Mouse (Mus musculus) adrenal gland, adult 8-10 months (tissue): ENCODE measurements around the gene Mecom. TPM values are rescaled to one million over a fixed set of nuclear protein-coding genes. Genes with fewer than 3 reads are reported as not detected.
"Not testable (repeated sequence)": the region's sequence is repeated elsewhere in the genome, so short reads cannot be mapped to it uniquely, and the experiment has no call there.

Experiments
- DNase-seq: peaks from one replicate; pipeline ENCODE4 v3.0.0; 2022
- total RNA-seq, 4 experiments: library from RNA; stranded (reverse); gene quantifications; 2 replicates each; pipeline ENCODE4 v1.2.4; 2022

The Mecom gene
- total RNA-seq, 4 experiments from 2014 or later = 5.9 to 8.9 (median 6.3) TPM

DNA sequence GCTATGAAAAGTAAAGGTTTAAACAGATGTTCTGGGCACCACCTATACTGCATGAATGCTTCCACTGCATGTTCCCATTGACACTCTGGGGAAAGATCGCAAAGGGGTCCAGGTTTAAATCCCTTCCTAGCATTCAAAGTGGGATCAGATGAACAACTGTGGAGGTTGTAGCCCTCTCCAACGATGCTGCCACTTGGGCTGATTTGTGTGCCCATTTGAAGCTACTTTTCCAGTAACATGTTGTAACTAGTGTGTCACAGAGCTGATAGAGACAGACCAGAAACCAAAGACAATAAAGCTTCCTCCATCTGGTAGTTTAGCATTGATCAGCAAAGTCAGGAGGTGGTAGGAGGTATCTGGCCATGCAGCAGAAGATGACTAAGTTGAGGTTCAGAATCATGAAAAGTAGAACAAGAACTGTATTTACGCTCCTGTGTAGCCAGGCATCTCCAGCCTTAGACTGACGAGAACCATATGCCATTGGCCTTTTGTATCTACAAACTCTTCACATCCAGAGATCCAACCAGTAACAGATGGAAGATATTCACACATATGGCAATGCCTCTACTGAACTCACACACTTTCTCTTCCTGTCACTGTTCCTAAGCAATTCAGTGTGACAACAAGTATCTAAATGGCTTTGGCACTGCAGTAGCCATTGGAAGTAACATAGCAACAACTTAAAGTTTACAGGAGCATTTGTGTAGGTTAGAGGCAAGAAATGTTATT lies 299.0 kb downstream of the Mecom start:
- no peak for DNase-seq

DNA sequence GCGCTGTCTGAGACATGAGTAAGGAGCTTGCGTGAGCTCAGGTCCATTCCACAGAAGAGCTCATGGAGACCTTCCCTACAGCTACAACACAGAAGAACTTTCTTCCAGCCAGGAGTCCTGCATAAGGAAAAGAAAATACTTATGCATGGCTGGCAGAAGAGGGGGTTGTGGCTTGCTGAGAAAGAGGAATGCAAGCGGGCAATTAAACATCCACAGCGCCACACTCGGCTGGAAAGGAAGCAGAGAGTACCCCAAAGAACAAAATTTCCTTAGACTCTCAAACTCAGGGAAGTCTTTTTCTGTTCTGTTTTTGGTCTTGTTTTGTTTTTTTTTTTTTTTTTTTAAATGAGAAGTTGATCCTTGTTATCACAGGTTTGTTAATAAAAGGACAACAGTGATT lies 300.6 kb downstream of the Mecom start:
- DNase-seq = no peak

DNA sequence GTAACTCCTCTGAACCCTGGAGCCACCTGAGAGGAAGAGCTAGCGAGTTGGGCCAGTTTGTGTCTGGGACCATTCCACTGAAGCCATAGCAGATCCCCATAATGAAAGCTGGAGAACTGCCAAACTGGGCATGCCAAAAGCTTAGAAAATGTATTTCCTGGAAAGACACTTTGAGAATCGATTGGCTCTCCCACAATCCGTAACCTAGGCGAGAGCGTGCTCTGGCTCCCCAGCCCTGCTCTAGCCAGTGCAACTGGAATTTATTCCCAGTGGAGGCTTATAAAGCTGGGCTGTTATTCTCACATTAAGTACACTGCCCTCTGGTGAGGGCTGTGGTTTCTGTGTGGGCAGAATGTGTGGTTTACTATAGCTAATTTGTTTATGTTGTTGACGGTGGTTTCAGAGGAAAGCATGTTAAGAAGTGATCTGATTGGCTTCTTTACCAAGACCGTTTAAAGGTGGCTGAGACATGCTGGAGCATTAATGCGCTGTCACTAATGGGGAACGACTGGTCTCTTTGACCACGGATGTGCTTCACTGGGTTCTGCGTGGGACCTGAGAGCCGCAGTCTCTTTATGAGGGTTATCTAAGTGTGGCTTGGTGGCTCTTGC lies 301.3 kb downstream of the Mecom start:
- DNase-seq = no peak

DNA sequence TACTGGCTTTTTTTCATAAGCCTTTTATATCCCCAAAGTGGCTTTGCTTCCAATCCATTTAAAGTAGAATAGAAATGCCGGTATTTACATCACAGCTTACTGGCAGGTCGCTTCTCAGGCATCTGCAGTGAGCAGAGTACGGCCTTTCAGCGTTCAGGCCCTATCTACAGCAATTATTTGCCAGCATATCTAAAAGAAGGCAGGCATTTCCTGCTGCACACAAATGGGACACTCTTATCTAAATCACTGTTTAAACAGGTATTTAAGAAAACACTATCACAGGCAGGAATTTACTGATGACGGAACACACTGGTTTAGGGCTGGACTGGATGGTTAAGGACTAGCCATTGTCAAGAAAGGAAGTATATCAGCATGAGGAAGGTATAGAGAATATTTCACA lies 301.9 kb downstream of the Mecom start:
- no peak for DNase-seq

DNA sequence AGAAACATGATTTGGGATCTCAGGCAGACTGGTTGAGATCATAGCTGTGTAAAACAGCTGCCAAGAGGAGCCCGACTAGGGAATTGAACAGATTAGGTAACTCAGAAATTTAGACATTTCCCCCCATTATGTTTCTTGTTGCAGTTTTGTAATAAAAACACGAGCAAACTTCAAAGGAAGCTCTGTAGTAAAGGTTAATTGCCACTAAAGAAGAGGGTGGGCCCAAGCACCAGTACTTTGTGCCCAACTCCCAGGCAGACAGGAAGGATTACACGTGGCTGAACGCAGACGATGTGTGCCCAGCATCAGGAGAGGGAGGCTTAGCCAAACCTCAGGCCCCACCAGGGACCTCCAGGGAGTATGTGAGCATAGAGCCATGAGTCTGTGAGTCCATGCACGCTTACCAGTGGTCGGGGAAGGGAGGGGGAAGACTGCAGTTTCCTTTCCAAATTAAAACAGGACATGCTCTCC lies 303.4 kb downstream of the Mecom start:
- DNase-seq = peak; percentile 18

DNA sequence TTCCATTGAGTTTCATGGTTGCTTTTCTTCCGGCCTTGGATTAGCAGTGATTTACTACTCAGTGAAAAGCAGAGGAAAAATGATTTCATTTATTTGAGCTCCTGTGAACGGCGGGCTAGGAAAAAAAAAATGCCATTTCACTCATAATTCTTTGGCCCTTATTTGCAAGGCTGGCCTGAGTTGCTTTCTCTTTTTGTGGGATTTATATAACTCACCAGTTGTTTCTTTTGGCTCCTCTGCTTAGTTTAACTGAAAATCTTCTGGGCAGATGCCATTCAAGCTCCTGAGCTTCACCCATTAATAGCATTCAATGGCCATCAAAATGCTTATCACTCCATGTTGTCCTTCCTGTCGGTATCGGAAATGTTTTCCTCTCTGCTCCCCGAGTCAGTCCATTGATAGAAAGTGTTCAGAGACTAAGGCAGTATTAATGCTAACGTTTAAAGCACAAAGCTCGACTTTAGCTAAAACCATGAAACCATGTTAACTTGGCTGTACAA lies 304.0 kb downstream of the Mecom start:
- DNase-seq = peak; percentile 10

DNA sequence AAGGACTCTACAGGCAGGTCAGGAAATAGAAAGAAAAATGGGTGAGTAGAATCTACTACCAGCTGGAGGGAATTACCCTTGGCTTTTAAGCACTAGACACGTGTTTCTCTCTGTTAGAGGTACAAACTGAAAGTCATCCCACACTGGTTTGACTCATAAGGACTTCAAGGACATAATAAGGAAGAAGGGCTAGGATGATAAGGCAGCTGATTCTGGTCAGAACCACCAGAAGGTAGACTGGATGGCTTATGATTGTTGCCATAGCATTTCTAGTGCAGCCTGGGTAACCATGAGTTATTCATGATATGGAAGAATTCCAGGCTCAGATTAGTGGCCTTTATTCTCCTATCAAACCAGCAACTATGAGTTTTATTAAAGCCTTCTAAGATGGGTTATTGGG lies 308.4 kb downstream of the Mecom start:
- no peak for DNase-seq

DNA sequence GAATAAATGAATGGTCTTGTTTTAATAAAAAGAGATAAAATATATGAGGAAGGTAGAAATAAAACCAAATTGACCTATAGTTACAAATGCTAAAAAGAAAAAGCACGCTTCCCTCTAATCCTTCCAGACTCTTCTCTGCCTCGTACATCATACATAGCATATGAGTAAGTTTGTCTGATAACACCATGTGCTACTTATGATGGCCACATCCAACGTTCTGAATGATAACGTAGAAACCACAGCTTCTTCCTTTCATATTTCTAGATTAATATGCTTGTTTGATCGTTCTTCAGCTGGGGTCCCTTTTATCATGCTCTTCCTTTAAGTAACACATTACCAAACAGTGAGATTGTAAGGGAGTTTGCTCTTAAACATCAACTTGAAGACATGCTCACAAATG lies 310.3 kb downstream of the Mecom start:
- no peak for DNase-seq

DNA sequence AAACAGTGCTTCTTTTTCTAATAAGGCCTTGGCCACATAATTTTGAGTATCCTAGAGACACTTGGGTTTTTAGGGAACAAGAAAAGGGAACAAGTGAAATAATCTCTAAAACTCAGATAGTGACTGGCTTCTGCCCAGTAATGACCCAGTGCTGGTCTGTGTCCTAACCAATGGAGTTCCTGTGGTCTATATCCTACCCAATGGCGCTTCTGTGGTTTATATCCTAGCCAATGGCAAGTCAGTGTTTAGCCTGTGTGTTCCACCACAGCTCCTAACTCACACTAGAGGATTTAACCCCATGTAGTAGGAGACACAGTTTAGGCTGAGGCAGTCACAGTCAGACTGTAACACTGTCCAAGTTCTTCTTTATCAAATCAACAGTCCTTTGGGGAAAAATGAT lies 313.8 kb downstream of the Mecom start:
- DNase-seq = no peak

DNA sequence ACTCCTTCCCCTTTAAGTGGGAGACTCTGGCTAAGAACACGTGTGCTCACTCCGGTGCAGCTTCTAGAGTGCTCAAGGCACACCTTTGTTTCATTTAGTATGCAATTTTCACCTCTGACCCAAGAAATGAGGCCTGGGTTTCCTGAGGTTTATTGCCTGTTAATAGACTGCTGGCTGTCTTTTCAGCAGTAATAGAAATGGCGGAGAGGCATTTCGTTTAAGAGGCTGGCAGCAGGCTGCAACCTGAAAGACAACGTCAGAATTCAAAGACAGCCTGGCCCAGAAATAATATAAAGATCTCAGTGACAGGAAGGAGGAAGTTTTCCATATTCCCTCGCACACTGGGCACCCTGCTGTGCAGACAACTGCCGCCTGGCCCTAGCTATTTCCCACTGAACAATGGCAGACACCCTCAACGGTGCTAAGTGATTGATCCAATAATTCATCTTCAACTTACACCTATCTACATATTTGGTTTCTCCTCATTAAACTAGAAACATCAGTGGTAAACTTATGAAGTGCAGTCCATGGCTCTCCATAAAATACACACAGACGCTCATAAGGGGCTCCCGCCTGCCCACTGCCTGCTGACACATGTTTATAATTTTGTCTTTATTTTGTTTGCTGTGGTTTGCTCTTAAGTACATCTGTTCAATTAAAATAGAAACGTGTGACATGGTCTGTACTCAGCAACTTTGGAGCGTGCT lies 319.7 kb downstream of the Mecom start:
- no peak for DNase-seq

DNA sequence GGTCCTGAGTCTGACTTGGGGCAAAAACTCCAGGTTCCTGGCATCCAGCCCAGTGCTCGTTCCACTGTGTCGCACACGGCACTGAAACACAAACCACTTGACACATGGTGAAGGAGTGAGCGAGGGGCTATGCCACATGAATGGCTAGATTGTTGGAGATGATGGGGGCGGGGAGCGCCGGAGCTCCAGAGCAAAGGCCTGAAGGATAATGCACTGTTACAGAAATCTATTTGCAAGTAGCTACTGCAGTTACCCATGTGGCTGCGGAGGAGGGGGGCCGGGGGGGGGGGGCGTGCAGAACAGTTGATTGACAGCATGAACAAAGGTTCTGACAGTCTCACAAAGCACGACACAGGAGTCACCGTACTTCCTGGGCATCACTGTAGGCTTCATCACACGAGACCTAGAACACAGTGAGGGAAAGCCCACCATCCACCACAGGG lies 320.9 kb downstream of the Mecom start:
- DNase-seq = no peak

DNA sequence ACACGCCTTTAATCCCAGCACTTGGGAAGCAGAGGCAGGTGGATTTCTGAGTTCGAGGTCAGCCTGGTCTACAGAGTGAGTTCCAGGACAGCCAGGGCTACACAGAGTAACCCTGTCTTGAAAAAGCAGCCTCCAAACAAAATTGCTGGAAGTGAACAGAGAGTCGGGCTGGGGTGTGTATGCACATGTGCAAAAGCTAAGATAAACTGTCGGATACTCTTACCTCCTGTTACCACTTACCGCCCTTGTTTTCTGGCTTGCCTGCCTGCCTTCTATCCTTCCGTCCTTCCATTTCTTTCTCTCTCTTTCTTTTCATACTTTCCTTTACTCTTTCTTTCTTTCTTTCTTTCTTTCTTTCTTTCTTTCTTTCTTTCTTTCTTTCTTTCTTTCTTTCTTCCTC lies 322.6 kb downstream of the Mecom start:
- DNase-seq = not testable (repeated sequence)

DNA sequence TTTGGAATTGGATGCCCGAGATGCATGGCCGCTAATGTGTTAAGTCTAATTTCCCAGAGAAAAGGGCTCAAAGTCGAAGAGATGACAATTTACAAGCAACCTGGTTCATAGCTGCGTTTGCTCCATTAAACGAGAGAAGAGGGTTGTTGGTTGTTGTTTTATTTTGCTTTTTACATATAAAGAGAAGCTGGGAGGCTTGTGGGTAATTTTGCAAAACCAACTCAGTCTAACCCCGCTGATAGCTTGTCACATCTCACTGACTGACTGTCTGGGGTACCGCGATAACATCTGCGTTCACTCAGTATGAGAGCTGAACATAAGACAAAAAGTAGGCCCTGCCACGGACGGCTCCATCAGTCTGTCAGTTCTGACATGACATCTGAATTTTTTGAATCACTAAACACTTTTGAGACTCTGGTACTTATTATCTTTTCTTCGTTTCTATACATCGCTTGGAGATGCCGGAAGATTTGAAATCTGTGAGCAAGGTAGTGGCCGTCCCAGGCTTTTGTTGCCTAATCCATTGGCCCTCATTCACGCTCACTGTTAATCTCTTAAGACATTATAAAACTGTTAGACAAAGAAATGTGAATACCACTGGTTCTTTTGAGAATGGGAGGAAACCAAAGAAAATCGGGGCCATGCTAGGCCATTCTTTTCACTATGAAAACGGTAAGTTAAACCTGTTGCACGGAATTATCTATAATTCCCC lies 327.0 kb downstream of the Mecom start:
- no peak for DNase-seq

DNA sequence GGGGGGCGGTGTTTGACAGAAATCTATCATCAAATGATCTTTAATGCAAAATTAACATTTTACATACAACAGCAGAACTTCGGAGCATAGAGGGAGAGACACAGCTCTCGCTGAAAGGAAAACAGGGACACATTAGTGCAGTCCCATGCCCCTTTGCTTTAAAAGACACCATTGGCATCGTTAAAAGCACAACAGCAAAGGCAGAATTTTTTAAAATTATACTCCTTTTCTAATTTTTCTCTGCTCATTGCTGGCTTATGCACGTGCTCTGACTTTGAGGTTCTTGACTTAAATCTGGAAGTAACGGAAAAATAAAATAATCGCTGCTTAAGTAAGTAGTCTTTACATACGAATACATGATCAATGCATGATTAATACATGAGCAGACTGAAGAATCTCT lies 327.9 kb downstream of the Mecom start:
- DNase-seq = no peak

DNA sequence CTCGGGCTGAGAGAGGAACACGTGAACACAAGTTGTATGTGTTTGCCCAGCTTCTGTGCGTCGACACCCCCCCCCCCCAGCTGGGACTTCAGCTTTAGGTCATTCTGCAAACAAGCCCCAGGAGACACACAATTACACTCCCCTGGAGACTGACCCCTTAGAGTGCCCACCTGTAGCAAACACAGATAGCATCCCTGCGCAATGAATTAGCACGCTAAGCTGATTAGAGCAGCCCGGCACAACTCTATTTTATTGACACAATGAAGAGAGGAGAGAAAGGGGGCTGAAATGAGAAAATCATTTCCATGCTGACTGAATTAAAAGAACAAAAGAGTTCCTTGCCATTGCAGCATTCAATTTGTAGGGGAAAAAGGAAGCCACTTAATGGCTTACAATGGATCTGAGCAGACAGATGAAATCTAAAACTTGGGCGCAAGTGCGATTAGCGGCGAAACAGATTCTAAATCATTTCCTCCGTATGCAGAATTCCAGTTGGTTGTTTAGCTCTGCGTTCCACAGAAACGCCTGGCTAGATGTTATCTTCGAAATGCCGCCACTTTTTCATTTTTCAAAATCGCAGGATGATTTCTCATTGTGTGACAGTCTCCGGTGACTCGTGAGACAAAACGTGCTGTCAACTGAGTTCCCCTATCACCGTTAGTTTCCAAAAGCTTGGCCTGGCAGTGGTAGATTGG lies 328.5 kb downstream of the Mecom start:
- DNase-seq = no peak

DNA sequence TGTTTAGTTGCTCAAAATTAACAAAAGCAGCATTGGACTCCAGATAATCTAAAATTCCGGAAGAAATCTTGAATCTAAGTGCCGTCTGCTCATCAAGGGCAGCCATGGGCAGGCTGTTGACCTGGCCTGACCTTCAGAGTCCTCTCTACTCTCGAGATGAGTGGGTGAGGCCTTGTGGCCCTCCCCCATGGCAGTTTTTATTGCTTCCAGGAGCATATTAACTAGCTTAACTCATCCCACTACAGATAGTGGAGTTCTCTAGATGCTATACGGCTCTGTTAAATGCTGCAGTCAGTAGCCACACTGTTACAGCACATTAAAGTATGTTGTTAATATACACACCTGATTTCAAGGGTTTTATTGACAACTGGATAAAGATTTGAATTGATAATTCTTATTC lies 333.2 kb downstream of the Mecom start:
- no peak for DNase-seq

DNA sequence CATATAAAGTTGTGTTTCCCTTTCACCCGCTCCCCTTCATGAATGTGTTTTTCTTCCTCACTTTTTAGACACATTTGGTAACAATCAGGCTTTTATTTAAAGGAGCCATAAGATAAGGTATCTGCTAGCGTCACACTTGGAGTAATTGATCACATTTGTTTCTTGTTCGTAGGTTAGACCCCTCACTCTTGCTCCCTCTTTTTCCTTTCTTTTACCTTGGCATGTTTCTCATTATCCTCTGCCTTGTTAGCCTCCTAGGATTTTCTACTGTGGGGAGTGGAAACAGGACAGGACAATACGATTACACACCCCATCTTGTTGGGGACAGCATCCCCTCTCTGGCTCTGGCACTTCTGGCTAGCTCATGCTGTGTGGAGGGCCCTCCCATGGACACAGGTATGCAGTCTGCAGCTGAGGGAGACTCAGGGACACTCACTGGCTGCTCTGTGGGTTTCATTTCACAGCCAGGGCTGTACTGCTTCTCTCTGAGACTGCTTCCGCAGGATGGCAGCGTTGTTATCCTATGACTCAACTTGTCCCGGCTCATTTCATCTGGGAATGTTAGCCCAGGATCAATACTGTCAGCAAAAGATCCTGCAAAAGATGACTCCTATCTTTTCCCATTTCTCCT lies 334.2 kb downstream of the Mecom start:
- DNase-seq = no peak

DNA sequence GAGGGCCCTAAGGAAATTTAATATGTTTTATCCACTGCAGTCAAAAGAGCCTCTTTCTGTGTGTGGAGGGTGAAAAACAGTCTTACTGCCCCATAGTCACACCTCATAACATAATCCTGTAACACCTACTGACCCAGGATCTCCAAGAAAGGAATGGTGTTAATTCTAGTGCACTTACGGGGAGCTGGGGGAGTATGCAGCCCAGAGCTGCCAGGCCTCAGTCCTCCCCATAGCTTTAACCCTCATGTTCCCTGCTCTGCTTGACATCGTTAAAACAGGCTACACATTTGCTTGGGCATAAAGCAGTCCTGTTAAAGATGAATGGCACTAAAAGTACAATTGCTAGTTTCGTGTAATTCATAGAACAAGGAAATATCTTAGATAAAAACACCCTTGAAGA lies 335.0 kb downstream of the Mecom start:
- no peak for DNase-seq

DNA sequence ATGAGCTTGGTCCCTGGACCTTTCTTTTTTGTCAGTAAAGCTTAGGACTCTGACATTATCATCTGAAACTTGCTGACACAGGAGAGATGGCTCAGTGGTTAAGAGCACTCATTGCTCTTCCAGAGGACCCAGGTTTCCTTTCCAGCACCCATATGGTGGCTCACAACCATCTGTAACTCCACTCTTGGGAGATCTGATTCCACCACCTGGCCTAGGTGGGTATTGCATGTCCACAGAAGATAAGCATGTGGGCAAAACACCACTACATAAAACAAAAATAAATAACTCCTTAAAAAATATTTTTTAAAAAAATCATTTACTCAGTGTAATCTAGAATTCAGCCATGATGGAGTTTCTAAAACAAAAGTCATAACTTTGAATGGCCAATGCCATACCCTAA lies 338.7 kb downstream of the Mecom start:
- no peak for DNase-seq

DNA sequence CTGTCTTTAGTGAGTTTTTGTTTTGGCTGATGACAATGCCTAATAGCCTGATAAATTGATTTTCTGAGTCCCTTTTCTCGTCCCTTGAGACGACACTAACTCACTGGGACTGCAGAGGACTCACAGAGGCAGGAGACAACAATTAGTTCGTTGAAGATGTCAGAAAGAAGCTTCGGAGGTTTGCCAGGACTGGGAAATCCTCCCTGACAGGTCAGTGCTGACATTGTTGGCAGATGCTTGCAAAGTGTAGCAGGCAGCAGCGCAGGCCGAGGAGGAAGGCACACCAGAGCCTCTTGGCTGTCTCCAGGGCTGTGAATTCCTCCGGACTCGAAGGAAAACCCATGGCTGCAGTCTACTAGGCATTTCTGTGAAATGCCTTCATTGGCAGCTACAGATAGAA lies 339.9 kb downstream of the Mecom start:
- no peak for DNase-seq

DNA sequence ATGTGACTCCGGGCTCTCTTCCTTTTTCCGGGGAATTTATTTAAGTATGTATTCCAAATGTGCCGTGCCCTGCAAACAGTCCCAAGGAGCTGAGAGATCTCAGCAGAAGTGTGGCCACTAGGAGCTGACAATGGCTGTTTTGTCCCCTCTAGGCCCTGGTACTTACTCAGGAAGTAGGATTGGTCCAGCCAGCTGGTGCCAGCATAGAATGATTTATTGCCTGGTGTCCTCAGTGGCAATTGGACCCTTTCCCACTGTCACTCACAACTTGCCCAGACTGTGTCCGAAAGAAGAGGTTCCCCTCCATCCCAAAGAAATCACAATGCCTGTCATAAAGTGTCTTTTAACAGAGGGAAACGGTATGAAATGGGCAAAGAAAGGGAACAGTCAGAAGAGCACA lies 340.4 kb downstream of the Mecom start:
- no peak for DNase-seq

DNA sequence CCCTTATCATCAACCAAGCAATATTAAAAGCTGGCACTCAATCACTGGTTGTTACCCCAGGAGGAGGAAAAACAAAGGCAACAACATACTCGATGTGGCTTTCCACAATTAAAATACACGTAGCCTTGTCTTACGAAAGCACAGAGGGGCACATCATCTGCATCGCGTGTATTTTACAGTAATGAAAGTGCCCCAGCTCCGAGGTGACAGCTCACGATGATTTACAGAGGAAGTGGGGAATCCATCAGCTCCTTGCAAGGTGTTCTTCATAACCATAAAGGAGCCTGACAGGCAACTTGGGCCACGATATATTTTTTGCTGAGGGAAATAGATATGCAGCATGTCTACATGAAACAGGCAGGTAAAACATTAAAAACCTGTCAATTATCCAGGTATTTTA lies 341.7 kb downstream of the Mecom start:
- no peak for DNase-seq
